Mouse (Mus musculus) spleen, embryonic (tissue): ENCODE data around the gene Acot7.
"Not testable (repeated sequence)": the region's sequence is repeated elsewhere in the genome, so short reads cannot be mapped to it uniquely, and the experiment has no call there.

Source experiments
- CTCF ChIA-PET: fragments of 350-600 bp; sonication (Branson Sonifier 250); formaldehyde crosslinking; loops from one replicate; lab custom pipeline; 2022; lab: Charles Lee

Acot7 gene

GRCm38 (mm10) chr4:152201492-152201891, 23.6 kb downstream of the Acot7 start:
- CTCF ChIA-PET: no interaction called here

GRCm38 (mm10) chr4:152202418-152202817, 24.5 kb downstream of the Acot7 start:
- CTCF ChIA-PET: interaction anchor here (1.0 kb wide), 1 partner anchor 29 kb away, joined by 3 read pairs; no protein-coding TSS in a partner anchor

GRCm38 (mm10) chr4:152202905-152203304, 25.0 kb downstream of the Acot7 start:
- CTCF ChIA-PET: interaction anchor here (0.5 to 1.0 kb wide), 2 partner anchors 30 to 38 kb away, joined by 3 to 4 read pairs; no protein-coding TSS in a partner anchor

- CTCF ChIA-PET: no interaction called here
Observed at GRCm38 (mm10) chr4:152204663-152205062, 26.7 kb downstream of the Acot7 start.

GRCm38 (mm10) chr4:152206199-152206598, 28.3 kb downstream of the Acot7 start:
- CTCF ChIA-PET: interaction anchor here (1.4 kb wide), 1 partner anchor 33 kb away, joined by 3 read pairs; no protein-coding TSS in a partner anchor

GRCm38 (mm10) chr4:152209623-152210022, 31.7 kb downstream of the Acot7 start:
- CTCF ChIA-PET: no interaction called here

- CTCF ChIA-PET: interaction anchor here (0.6 to 2.1 kb wide), 4 partner anchors 26 to 234 kb away, joined by 3 to 11 read pairs (median 6); no protein-coding TSS in a partner anchor
Observed at GRCm38 (mm10) chr4:152212091-152212505, 34.2 kb downstream of the Acot7 start.

- CTCF ChIA-PET: interaction anchor here (0.6 to 2.1 kb wide), 4 partner anchors 26 to 233 kb away, joined by 3 to 11 read pairs (median 6); no protein-coding TSS in a partner anchor
Observed at GRCm38 (mm10) chr4:152212531-152212930, 34.6 kb downstream of the Acot7 start.

GRCm38 (mm10) chr4:152212974-152213373, 35.0 kb downstream of the Acot7 start:
- CTCF ChIA-PET: interaction anchor here (0.8 to 2.1 kb wide), 3 partner anchors 13 to 47 kb away, joined by 3 to 11 read pairs (median 9); no protein-coding TSS in a partner anchor

- CTCF ChIA-PET: interaction anchor here (0.8 to 2.1 kb wide), 5 partner anchors 14 to 48 kb away, joined by 3 to 11 read pairs (median 3); no protein-coding TSS in a partner anchor
Observed at GRCm38 (mm10) chr4:152213760-152214480, 36.0 kb downstream of the Acot7 start.

GRCm38 (mm10) chr4:152214871-152215415, 37.0 kb downstream of the Acot7 start:
- CTCF ChIA-PET: interaction anchor here (0.6 to 0.7 kb wide), 2 partner anchors 29 to 315 kb away, joined by 5 read pairs; no protein-coding TSS in a partner anchor

- CTCF ChIA-PET: no interaction called here
Observed at GRCm38 (mm10) chr4:152219591-152219990, 41.7 kb downstream of the Acot7 start.

- CTCF ChIA-PET: no interaction called here
Observed at GRCm38 (mm10) chr4:152220771-152221410, 43.0 kb downstream of the Acot7 start.

GRCm38 (mm10) chr4:152221411-152221887, 43.5 kb downstream of the Acot7 start:
- CTCF ChIA-PET: no interaction called here

GRCm38 (mm10) chr4:152222111-152222510, 44.2 kb downstream of the Acot7 start:
- CTCF ChIA-PET: no interaction called here

GRCm38 (mm10) chr4:152222513-152222912, 44.6 kb downstream of the Acot7 start:
- CTCF ChIA-PET: no interaction called here

- CTCF ChIA-PET: no interaction called here
Observed at GRCm38 (mm10) chr4:152224156-152224555, 46.2 kb downstream of the Acot7 start.

- CTCF ChIA-PET: no interaction called here
Observed at GRCm38 (mm10) chr4:152226901-152227486, 49.1 kb downstream of the Acot7 start.

- CTCF ChIA-PET: no interaction called here
Observed at GRCm38 (mm10) chr4:152227749-152228527, 50.0 kb downstream of the Acot7 start.

- CTCF ChIA-PET: not testable (repeated sequence)
Observed at GRCm38 (mm10) chr4:152230331-152230730, 52.4 kb downstream of the Acot7 start.

- CTCF ChIA-PET: no interaction called here
Observed at GRCm38 (mm10) chr4:152231326-152231725, 53.4 kb downstream of the Acot7 start.
